Mouse (Mus musculus) heart, embryonic 16.5 days (tissue): ENCODE measurements around the gene Gm49387. TPM values are rescaled to one million over a fixed set of nuclear protein-coding genes. Genes with fewer than 3 reads are reported as not detected.

Experiments used
- ATAC-seq: fragments of 200-750 bp; cut with Nextera tagmentation; replicated peaks from 2 replicates; pipeline ENCODE4 v1.8.0; 2017; ENCODE audit warnings: moderate number of reproducible peaks; ENCODE audit not compliant: insufficient read depth, low FRiP score; ENCODE audit errors: extremely low read depth
- H3K27ac ChIP-seq: fragments of 300-500 bp; sonication (generic); 2 replicates; pipeline ENCODE4 v1.5.1; 2014; ENCODE audit warnings: mild to moderate bottlenecking, low read length, control low read depth, moderate library complexity
- H3K27me3 ChIP-seq: fragments of 300-500 bp; sonication (generic); 2 replicates; pipeline ENCODE4 v1.6.1; 2014; ENCODE audit warnings: low read length, mixed read lengths; ENCODE audit not compliant: control insufficient read depth, insufficient read depth
- H3K36me3 ChIP-seq: fragments of 300-500 bp; sonication (generic); 2 replicates; pipeline ENCODE4 v1.6.1; 2014; ENCODE audit not compliant: control insufficient read depth, insufficient read depth
- H3K4me1 ChIP-seq: fragments of 300-500 bp; sonication (generic); 2 replicates; pipeline ENCODE4 v1.6.1; 2014; ENCODE audit warnings: low read length, mixed read lengths; ENCODE audit not compliant: control insufficient read depth, insufficient read depth
- H3K4me2 ChIP-seq: fragments of 300-500 bp; sonication (generic); 2 replicates; pipeline ENCODE4 v1.6.1; 2014; ENCODE audit warnings: low read depth, mild to moderate bottlenecking, control low read depth, low read length
- H3K4me3 ChIP-seq: fragments of 300-500 bp; sonication (generic); 2 replicates; pipeline ENCODE4 v1.5.1; 2014; ENCODE audit warnings: mild to moderate bottlenecking, control low read depth, low read length
- H3K9ac ChIP-seq: fragments of 300-500 bp; sonication (generic); 2 replicates; pipeline ENCODE4 v1.6.1; 2014; ENCODE audit warnings: low read length, control low read depth
- H3K9me3 ChIP-seq: fragments of 300-500 bp; sonication (generic); replicated peaks from 2 replicates; pipeline ENCODE4 v1.6.1; 2016; ENCODE audit warnings: low read length; ENCODE audit not compliant: control insufficient read depth
- WGBS: fragments of 180-500 bp; shearing (Covaris S2); extraction: QIAGEN DNeasy Blood & Tissue Kit; methylation state at CpG from one replicate; pipeline ENCODE4 v1.1.7; 2014; 5-methylcytosine and 5-hydroxymethylcytosine counted together
- polyA plus RNA-seq: library from polyadenylated mRNA; unstranded; fragments of >200 nt; fragmentation: Nextera tagmentation; extraction: Ambion mirVana; gene quantifications from 2 replicates; pipeline ENCODE4 v1.2.1, GENCODE M21; 2015

The Gm49387 gene
- polyA plus RNA-seq, 1 experiment from 2014 or later, result 0.87 TPM

DNA sequence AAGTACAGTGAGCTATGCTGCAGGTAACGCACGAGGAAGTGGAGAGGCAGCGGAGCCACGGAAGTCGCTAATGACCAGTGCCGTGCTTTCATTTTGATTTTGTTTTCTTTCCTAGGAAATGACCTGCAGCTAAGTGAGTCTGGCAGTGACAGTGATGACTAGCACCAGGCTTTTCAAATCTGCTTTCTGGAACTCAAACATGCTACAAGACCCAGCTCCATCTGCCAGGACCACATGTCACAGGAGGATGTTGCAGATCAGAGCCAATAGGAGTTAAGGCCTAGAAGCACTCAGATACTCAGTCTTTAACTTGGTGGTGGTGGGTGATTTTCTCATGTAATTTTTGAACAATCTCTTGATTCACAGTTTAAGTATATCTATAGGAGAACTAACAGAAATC is 134.2 kb downstream of the Gm49387 start:
- no peak for ATAC-seq
- Histone ChIP-seq H3K27ac (no peak overlapping the region), H3K9ac (no peak overlapping the region), H3K4me1 (peaks cover 3% of the 10 kb centered on the region; the same call in 1 of the 2 replicates), H3K36me3 (peaks cover 67% of the 10 kb centered on the region), H3K4me2 (no peak overlapping the region), H3K27me3 (no peaks in the 10 kb centered on the region), H3K9me3 (no peaks in the 10 kb centered on the region), H3K4me3 (no peak overlapping the region)
- 92% methylated on average over 6 of the region's 6 CpGs for WGBS

- Histone ChIP-seq H3K27me3 (no peaks in the 10 kb centered on the region), H3K36me3 (peaks cover 72% of the 10 kb centered on the region), H3K9ac (no peak overlapping the region), H3K4me1 (0 out of 2 replicates have a peak, but pooled peaks cover 3% of the 10 kb centered on the region), H3K27ac (no peak overlapping the region), H3K4me2 (no peak overlapping the region), H3K9me3 (no peaks in the 10 kb centered on the region), H3K4me3 (no peak overlapping the region)
- ATAC-seq, result no peak
- WGBS, result 86% methylated on average over 13 of the region's 13 CpGs
Observed at GRCm38 (mm10) chr14:31503406-31503805, 137.3 kb downstream of the Gm49387 start.

Other genes starting within 250 kb of the Gm49387 start
- 25.8 and 26.4 TPM in 2 replicates for gene Sh3bp5, start 204.8 kb downstream of the Gm49387 start, polyA plus RNA-seq
- gene Eaf1, start 146.5 kb downstream of the Gm49387 start, polyA plus RNA-seq, result 13.0 and 14.7 TPM in 2 replicates
- gene Mettl6, start 145.8 kb downstream of the Gm49387 start, polyA plus RNA-seq, result 41.1 and 47.3 TPM in 2 replicates
- 16.3 and 18.8 TPM in 2 replicates for gene Colq, start 49.5 kb downstream of the Gm49387 start, polyA plus RNA-seq
- gene Btd, start 150 bp upstream of the Gm49387 start, polyA plus RNA-seq, result 23.4 and 24.2 TPM in 2 replicates
- 9.8 and 14.3 TPM in 2 replicates for gene Hacl1, start 408 bp upstream of the Gm49387 start, polyA plus RNA-seq
- gene Ankrd28, start 189.8 kb upstream of the Gm49387 start, polyA plus RNA-seq, result 5.3 TPM in 2 replicates